Mouse (Mus musculus) heart, embryonic 16.5 days (tissue): ENCODE measurements around the gene Eif1. TPM values are rescaled to one million over a fixed set of nuclear protein-coding genes. Genes with fewer than 3 reads are reported as not detected.
"Not testable (repeated sequence)": the region's sequence is repeated elsewhere in the genome, so short reads cannot be mapped to it uniquely, and the experiment has no call there.

Experiments used
- ATAC-seq: fragments of 200-750 bp; cut with Nextera tagmentation; replicated peaks from 2 replicates; pipeline ENCODE4 v1.8.0; 2017; ENCODE audit warnings: moderate number of reproducible peaks; ENCODE audit not compliant: insufficient read depth, low FRiP score; ENCODE audit errors: extremely low read depth
- H3K27ac ChIP-seq: fragments of 300-500 bp; sonication (generic); 2 replicates; pipeline ENCODE4 v1.5.1; 2014; ENCODE audit warnings: mild to moderate bottlenecking, low read length, control low read depth, moderate library complexity
- H3K27me3 ChIP-seq: fragments of 300-500 bp; sonication (generic); 2 replicates; pipeline ENCODE4 v1.6.1; 2014; ENCODE audit warnings: low read length, mixed read lengths; ENCODE audit not compliant: control insufficient read depth, insufficient read depth
- H3K36me3 ChIP-seq: fragments of 300-500 bp; sonication (generic); 2 replicates; pipeline ENCODE4 v1.6.1; 2014; ENCODE audit not compliant: control insufficient read depth, insufficient read depth
- H3K4me1 ChIP-seq: fragments of 300-500 bp; sonication (generic); 2 replicates; pipeline ENCODE4 v1.6.1; 2014; ENCODE audit warnings: low read length, mixed read lengths; ENCODE audit not compliant: control insufficient read depth, insufficient read depth
- H3K4me2 ChIP-seq: fragments of 300-500 bp; sonication (generic); 2 replicates; pipeline ENCODE4 v1.6.1; 2014; ENCODE audit warnings: low read depth, mild to moderate bottlenecking, control low read depth, low read length
- H3K4me3 ChIP-seq: fragments of 300-500 bp; sonication (generic); 2 replicates; pipeline ENCODE4 v1.5.1; 2014; ENCODE audit warnings: mild to moderate bottlenecking, control low read depth, low read length
- H3K9ac ChIP-seq: fragments of 300-500 bp; sonication (generic); 2 replicates; pipeline ENCODE4 v1.6.1; 2014; ENCODE audit warnings: low read length, control low read depth
- H3K9me3 ChIP-seq: fragments of 300-500 bp; sonication (generic); replicated peaks from 2 replicates; pipeline ENCODE4 v1.6.1; 2016; ENCODE audit warnings: low read length; ENCODE audit not compliant: control insufficient read depth
- WGBS: fragments of 180-500 bp; shearing (Covaris S2); extraction: QIAGEN DNeasy Blood & Tissue Kit; methylation state at CpG from one replicate; pipeline ENCODE4 v1.1.7; 2014; 5-methylcytosine and 5-hydroxymethylcytosine counted together
- polyA plus RNA-seq: library from polyadenylated mRNA; unstranded; fragments of >200 nt; fragmentation: Nextera tagmentation; extraction: Ambion mirVana; gene quantifications from 2 replicates; pipeline ENCODE4 v1.2.1, GENCODE M21; 2015

Eif1 gene
- polyA plus RNA-seq, 1 experiment from 2014 or later = 1,600 TPM

DNA sequence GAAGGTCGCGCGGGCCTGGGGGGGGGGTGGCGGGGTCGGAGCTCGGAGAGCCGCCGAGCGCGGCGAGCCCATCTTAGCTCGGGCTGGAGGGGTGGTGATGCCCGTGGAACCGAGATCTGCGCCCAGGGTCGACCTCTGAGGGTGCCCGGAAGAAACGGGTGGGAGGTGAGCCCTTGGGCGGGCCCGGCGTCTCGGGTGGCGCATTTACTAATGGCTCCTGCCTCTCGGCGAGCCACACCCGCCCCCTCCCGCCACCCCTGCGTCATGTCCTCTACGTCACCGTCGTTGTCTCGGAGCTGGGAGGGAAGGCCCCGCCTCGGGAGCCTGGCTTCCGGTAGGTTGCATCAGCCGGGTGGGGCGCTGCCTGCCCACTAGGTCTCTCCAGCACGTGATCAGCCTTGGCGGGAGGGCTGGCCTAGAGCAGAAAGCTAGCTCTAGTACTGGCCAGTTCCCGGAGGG lies 516 bp downstream of the Eif1 start:
- Histone ChIP-seq H3K4me1 (peaks cover 10% of the 10 kb centered on the region), H3K4me2 (peak overlapping the region; percentile 90), H3K36me3 (peaks cover 18% of the 10 kb centered on the region), H3K9me3 (no peaks in the 10 kb centered on the region), H3K27me3 (no peaks in the 10 kb centered on the region), H3K27ac (peak overlapping the region; percentile 100), H3K9ac (peak overlapping the region; percentile 97), H3K4me3 (peak overlapping the region; percentile 84)
- under 1% methylated on average over 37 of the region's 40 CpGs for WGBS
- peak; percentile 89 for ATAC-seq

DNA sequence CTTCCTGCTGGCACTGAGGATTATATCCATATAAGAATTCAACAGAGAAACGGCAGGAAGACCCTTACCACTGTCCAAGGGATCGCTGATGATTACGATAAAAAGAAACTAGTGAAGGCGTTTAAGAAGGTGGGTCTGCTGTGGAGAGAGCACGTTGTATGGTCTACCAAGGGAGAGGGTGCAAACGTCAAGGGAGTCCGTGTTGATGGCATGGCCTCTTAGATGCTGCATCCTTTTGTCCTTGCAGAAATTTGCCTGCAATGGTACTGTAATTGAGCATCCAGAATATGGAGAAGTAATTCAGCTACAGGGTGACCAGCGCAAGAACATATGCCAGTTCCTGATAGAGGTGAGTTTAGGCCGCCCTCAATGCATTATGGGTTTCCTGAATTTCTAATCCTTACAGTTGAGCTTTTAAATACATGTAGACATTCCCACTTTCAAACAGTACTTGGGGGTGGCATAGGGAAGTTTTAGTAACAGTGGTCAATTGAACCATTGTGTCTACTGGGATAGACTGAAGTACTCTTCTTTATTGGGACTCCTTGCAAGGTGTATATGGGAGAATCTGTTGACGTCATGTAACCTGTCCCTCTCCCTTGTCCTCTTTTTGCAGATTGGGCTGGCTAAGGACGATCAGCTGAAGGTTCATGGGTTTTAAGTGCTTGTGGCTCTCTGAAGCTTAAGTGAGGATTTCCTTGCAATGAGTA lies 1.2 kb downstream of the Eif1 start:
- Histone ChIP-seq H3K4me3 (peak overlapping the region; percentile 84), H3K27ac (peak overlapping the region; percentile 100), H3K4me2 (peak overlapping the region; percentile 90), H3K36me3 (peaks cover 18% of the 10 kb centered on the region), H3K9ac (peak overlapping the region; percentile 97)
- not testable (repeated sequence) for H3K27me3 ChIP-seq, H3K9me3 ChIP-seq, H3K4me1 ChIP-seq, ATAC-seq
- 16% methylated on average over 11 of the region's 11 CpGs for WGBS

DNA sequence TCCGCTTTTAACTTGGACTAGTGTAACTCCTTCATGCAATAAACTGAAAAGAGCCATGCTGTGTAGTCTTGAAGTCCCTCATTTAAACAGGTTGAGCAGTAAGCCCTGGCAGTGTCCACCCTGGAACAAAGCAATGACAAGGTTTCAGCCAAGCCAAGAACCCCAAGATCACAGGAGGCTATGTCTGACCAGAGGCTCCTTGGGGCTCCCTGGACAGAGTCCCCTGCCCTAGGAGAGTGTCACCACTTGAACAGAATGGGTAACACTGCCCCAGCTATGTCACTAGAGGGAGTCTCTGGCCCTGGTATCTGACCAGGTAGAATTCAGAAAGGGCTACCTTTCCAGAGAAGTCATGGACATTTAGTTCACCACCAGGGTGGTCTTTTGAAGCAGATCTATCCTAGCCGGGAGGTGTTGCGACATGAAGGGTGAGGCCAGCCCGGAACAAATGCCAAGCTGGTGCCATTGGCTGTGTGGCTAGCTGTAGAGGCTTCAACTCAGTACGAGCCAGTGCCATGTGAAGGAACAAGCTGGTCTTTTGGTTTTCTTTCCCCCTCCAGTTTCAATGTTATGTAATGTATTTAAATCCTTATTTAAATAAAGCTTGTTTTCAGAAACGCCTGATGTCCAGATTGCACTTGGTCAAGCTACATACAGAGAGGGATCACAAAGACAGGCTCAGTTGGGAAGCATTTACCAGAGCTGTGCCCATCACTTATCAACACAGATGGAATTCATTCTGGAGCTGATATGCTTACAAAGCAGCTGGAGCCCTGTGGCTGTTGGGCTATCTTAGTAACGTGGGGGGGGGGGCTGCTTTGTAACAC lies 2.0 kb downstream of the Eif1 start:
- not testable (repeated sequence) for H3K4me2 ChIP-seq, H3K4me1 ChIP-seq, ATAC-seq, H3K27ac ChIP-seq, H3K9me3 ChIP-seq, H3K9ac ChIP-seq, H3K27me3 ChIP-seq, H3K4me3 ChIP-seq
- H3K36me3 ChIP-seq = peaks cover 18% of the 10 kb centered on the region
- 75% methylated on average over 7 of the region's 7 CpGs for WGBS

DNA sequence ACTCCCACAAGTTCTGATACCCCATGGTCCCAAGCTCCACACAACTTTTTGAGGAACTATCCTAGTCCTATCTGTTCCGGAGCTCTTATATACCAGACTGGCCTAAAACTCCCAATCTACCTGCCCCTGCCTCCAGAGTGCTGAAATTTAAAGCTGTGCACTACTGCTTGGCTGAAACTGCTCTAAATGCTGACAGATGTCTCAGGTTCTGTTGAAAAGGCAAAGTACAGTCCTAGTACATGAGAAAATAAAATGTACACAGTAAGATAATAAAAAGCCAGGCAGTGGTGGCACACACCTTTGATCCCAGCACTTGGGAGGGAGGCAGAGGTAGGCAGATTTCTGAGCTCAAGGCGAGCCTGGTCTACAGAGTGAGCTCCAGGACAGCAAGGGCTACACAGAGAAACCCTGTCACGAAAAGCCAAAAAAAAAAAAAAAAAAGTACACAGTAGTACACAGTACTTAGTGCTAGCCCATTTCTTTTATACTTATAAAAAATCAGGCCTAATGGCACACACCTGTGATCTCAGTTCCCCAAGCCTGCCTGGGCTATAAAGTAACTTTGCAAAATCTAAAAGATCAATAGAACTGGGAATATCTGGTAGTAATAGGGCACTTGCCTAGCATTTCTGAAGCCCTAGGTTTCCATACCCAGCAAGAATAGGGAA lies 3.0 kb downstream of the Eif1 start:
- H3K4me1 ChIP-seq = peaks cover 19% of the 10 kb centered on the region
- 70% methylated on average over 3 of the region's 3 CpGs for WGBS
- no peaks in the 10 kb centered on the region for H3K9me3 ChIP-seq
- H3K36me3 ChIP-seq = peaks cover 18% of the 10 kb centered on the region
- no peak overlapping the region for H3K4me3 ChIP-seq
- no peak overlapping the region for H3K4me2 ChIP-seq
- ATAC-seq = no peak
- no peak overlapping the region for H3K9ac ChIP-seq
- H3K27me3 ChIP-seq = no peaks in the 10 kb centered on the region
- H3K27ac ChIP-seq = no peak overlapping the region

DNA sequence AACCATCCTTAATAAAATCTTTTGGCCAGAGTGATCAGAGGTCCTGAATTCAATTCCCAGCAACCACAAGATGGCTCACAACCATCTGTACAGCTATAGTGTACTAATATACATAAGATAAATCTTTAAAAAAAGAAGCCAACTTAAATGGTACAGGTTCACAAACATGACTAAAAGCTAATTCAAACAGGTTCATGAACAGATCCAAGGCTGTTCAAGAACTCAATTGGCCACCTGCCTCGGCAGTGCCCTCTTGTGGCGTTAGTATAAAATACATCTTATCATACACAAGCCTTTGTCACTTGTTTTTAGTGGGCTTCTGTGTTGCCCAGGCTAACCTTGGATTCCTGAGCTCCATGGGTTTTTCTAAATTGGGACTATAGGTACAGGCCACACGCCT lies 3.9 kb downstream of the Eif1 start:
- Histone ChIP-seq H3K27ac (no peak overlapping the region), H3K9ac (no peak overlapping the region), H3K36me3 (peaks cover 18% of the 10 kb centered on the region), H3K9me3 (no peaks in the 10 kb centered on the region), H3K27me3 (no peaks in the 10 kb centered on the region), H3K4me2 (no peak overlapping the region), H3K4me1 (peaks cover 19% of the 10 kb centered on the region), H3K4me3 (no peak overlapping the region)
- ATAC-seq = no peak
- 19% methylated on average over 3 of the region's 3 CpGs for WGBS

DNA sequence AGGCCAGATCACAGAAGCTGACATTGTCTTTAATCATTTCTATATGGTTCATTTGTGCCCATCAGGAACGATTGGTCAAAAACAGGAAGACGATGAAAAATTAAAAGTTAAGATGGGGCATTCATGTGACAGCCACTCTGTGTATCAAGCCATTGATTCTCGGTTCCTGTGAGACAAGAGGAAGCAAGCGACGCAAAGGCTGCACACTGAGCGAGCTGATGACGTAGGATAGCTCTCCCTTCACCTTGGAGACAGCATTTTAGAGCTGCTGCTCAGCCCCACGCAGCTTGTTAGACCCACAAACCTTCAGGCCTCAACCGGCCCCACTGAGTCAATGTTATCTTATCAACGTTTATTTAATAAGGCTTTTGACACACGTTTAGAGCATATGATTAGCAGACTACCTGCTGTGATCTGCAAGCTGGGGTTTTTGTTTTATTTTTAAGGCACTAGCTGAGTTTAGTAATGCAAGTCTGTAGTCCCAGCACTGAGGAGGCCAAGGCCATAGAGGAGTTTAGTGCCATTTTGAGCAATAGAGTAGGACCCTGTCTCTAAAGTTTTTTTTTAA lies 5.5 kb downstream of the Eif1 start:
- H3K9me3 ChIP-seq = no peaks in the 10 kb centered on the region
- WGBS = 70% methylated on average over 11 of the region's 11 CpGs
- no peak overlapping the region for H3K4me3 ChIP-seq
- H3K4me2 ChIP-seq = no peak overlapping the region
- H3K4me1 ChIP-seq = peaks cover 17% of the 10 kb centered on the region
- H3K27me3 ChIP-seq = no peaks in the 10 kb centered on the region
- no peak overlapping the region for H3K9ac ChIP-seq
- H3K36me3 ChIP-seq = peaks cover 18% of the 10 kb centered on the region
- no peak overlapping the region for H3K27ac ChIP-seq
- ATAC-seq = no peak

DNA sequence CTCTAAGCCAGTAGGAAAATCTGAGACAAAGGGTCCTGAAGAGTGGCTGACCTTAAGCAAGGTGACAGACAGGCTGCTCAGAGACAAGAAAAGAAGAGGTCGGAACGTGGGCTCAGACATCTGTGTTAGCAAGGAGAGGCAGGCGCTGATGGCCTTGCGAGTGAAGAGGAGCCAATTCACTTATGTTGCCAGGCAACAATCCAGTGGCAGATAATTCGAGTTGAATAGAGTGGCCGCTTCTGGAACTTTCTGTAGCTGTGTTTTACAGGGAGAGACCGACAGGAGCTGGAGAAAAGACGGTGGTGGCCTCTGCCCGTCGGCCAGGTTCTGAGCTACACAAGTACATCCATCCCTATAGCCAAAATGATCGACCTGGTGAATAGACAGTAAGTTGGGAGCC lies 7.6 kb downstream of the Eif1 start:
- Histone ChIP-seq H3K27me3 (no peaks in the 10 kb centered on the region), H3K36me3 (peaks cover 5% of the 10 kb centered on the region), H3K9me3 (no peaks in the 10 kb centered on the region), H3K4me2 (no peak overlapping the region), H3K4me3 (no peak overlapping the region), H3K9ac (no peak overlapping the region), H3K4me1 (peaks cover 9% of the 10 kb centered on the region; the same call in 1 of the 2 replicates), H3K27ac (no peak overlapping the region)
- ATAC-seq = peak; percentile 25; the same call in 1 of the 2 replicates
- 28% methylated on average over 11 of the region's 11 CpGs for WGBS

DNA sequence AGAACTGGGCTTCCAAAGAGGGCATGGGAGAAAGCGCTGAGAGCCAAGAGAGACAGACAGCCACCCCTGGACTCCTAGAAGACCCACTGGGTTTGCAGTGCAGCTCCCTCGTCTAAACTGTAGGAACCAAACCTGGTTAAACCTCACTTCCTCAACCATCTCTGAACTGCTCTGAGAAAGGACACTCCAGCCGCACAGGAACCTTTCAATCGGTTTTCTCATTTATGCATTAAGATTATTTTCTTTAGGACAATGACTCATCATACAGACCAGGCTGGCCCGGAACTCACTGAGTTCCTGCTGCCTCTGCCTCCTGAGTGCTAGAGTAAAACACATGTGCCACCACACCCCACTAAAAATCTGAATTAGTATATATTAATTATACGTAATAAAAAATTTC lies 8.1 kb downstream of the Eif1 start:
- Histone ChIP-seq H3K4me1 (peaks cover 9% of the 10 kb centered on the region; the same call in 1 of the 2 replicates), H3K4me2 (no peak overlapping the region), H3K4me3 (no peak overlapping the region), H3K9me3 (no peaks in the 10 kb centered on the region), H3K9ac (no peak overlapping the region), H3K27me3 (no peaks in the 10 kb centered on the region), H3K27ac (no peak overlapping the region), H3K36me3 (peaks cover under 1% of the 10 kb centered on the region; the same call in 1 of the 2 replicates)
- ATAC-seq = no peak
- WGBS = 75% methylated on average over 6 of the region's 6 CpGs
